Mouse (Mus musculus): ENCODE results near the gene Tns1.
A peak's percentile ranks its signal among the peaks of the same experiment; 100 is the strongest.

Tns1 gene

GRCm38 (mm10) chr1:73929952-73930329 lies 194.3 kb downstream of the Tns1 start:
- DNase-seq, result peak; percentile 63

- peak; percentile 80 for DNase-seq
Observed at GRCm38 (mm10) chr1:73929211-73929951, 194.9 kb downstream of the Tns1 start.

GRCm38 (mm10) chr1:73928385-73928784 lies 195.9 kb downstream of the Tns1 start:
- DNase-seq, result no peak

GRCm38 (mm10) chr1:73927819-73928218 lies 196.4 kb downstream of the Tns1 start:
- DNase-seq, result no peak

GRCm38 (mm10) chr1:73926279-73926678 lies 198.0 kb downstream of the Tns1 start:
- DNase-seq, result no peak

- no peak for DNase-seq
Observed at GRCm38 (mm10) chr1:73924871-73925610, 199.2 kb downstream of the Tns1 start.

- no peak for DNase-seq
Observed at GRCm38 (mm10) chr1:73924210-73924609, 200.0 kb downstream of the Tns1 start.

- DNase-seq, result peak; percentile 64
Observed at GRCm38 (mm10) chr1:73923185-73923584, 201.1 kb downstream of the Tns1 start.

- DNase-seq, result no peak
Observed at GRCm38 (mm10) chr1:73920701-73921100, 203.5 kb downstream of the Tns1 start.

- DNase-seq, result no peak
Observed at GRCm38 (mm10) chr1:73919909-73920308, 204.3 kb downstream of the Tns1 start.

- DNase-seq, result peak; percentile 3
Observed at GRCm38 (mm10) chr1:73918001-73918400, 206.2 kb downstream of the Tns1 start.

GRCm38 (mm10) chr1:73916298-73916697 lies 208.0 kb downstream of the Tns1 start:
- DNase-seq, result no peak

GRCm38 (mm10) chr1:73915218-73916070 lies 208.8 kb downstream of the Tns1 start:
- no peak for DNase-seq

- DNase-seq, result no peak
Observed at GRCm38 (mm10) chr1:73914076-73914475, 210.2 kb downstream of the Tns1 start.

- DNase-seq, result no peak
Observed at GRCm38 (mm10) chr1:73913071-73914005, 210.9 kb downstream of the Tns1 start.

GRCm38 (mm10) chr1:73912466-73912865 lies 211.8 kb downstream of the Tns1 start:
- no peak for DNase-seq

GRCm38 (mm10) chr1:73911981-73912380 lies 212.3 kb downstream of the Tns1 start:
- no peak for DNase-seq

GRCm38 (mm10) chr1:73910701-73911100 lies 213.5 kb downstream of the Tns1 start:
- no peak for DNase-seq

GRCm38 (mm10) chr1:73910111-73910510 lies 214.1 kb downstream of the Tns1 start:
- DNase-seq, result no peak

GRCm38 (mm10) chr1:73909191-73909983 lies 214.9 kb downstream of the Tns1 start:
- no peak for DNase-seq
